Mouse (Mus musculus) naive thymus-derived CD4-positive, alpha-beta T cell, adult 2 months (primary cell): ENCODE data around the gene Nkpd1.

Source experiments
- DNase-seq: peaks from one replicate; pipeline ENCODE4 v3.0.0-alpha.2; 2011; ENCODE audit warnings: low read depth

The Nkpd1 gene

DNA sequence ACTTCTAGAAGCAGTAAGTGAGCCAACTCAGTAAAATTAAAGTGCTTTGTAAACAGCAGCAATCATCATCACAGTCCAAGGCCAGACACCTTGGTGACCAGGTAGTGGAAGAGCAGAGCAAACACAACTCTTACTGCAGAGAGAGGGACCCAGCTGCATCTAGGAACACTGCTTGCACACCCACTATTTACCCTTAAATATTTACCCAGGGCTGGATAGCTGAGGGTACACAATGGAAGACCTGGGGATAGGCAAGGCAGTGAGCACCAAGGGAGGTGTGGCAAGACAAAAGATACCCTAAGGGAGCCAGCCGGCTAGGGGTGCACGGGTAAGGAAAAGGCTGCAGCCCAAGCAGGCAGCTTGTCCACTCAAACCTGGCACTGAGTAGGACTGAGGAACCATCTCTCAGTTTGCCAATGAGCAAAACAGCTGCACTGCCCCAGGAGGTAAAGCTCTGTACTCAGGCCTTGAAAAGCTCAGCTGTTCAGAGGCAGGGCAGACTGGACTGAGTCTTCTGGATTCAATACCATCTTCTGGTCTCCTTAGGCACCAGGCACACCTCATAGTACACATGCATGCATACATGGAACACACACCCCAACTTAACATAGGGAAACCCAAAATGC lies 29.8 kb downstream of the Nkpd1 start:
- DNase-seq, result no peak

DNA sequence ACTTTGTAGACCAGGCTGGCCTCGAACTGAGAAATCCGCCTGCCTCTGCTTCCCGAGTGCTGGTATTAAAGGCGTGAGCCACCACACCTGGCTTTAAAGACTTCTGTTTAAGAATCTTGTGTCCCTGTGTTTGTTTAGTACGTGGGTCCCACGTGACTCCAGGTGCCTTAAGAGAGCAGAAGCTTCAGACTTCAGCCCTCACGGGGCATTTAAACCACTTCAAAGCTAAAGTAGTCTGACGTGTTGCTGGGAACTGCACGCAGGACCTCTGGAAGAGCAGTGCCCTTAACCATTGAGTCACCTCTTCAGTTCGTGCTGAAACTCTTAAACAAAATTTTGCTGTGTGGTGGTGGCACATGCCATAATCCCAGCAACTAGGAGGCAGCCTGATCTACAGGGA lies 31.8 kb downstream of the Nkpd1 start:
- DNase-seq, result no peak

DNA sequence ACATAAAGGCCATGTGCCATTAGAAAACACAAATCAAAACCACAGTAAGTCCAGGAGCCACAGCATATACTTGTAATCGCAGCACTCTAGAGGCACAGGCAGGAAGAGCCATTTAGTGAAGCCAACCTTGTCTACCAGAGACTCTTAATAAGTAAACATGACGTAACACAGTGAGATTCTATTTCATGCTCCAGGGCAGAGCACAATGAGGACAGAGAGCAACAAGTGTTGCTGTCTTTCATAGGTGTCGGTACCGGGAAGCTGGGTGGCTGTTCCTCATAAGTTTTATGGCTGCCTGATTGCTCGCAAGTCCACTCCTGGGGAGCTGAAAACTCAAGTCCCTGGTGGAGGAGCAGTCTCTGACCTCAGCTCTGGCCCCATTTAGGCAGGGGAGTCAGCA lies 34.0 kb downstream of the Nkpd1 start:
- no peak for DNase-seq

DNA sequence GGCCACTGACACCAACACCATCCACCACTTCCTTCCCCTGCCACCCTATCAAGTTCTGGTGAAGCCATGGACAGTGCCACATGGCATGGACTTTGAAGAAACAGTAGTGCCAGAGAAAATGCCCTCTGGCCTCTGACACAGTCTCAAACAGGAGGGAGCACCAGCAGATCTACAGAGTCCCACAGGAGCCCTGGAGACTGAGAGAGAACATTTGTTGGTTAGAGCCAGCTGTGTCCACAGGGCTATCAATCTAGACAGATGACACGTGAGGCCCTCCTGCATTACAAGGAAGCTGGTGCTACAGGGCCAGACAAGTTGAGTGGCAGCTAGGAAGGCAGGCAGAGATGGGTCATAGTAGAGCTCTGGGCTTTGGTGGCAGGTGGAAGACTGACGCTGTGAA lies 34.8 kb downstream of the Nkpd1 start:
- DNase-seq, result no peak

DNA sequence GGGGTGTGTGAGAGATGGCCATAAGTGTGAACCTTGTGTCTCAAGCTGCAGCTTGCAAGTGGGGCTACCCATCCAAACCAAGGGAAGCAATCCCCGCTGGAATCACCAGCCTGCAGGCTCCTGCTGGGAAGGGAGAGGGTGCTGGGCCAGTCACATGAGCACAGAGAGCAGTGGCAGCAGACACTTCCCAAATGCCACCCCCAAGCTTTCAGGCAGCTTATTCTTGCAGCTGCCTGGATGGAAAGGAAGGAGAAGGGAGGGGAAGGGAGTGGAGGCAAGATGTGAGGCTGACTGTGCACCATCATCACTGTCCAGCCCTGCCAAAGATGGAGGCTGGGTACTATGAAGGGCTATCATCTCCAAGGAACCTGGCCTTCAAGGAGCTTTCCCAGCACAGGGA lies 36.5 kb downstream of the Nkpd1 start:
- DNase-seq, result no peak

DNA sequence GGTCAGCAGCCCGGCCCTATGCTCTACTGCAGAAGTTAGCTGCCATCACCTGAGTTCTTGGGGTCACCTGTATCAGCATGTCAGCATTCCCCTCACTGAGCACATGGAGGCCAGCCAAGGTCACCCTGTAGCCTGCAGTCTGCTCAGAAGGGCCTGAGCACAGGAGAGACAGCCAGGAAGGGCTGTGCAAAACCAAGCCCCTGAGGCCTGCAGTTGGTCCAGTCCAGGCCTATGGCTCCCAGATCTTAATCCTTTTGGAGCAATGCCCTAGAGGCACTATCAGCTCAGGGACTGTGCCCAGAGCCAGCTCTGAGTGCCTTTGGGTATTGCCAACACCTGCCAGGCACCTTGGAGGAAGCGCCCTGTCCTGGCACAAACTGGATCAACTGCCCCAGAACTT lies 39.4 kb downstream of the Nkpd1 start:
- DNase-seq, result no peak

DNA sequence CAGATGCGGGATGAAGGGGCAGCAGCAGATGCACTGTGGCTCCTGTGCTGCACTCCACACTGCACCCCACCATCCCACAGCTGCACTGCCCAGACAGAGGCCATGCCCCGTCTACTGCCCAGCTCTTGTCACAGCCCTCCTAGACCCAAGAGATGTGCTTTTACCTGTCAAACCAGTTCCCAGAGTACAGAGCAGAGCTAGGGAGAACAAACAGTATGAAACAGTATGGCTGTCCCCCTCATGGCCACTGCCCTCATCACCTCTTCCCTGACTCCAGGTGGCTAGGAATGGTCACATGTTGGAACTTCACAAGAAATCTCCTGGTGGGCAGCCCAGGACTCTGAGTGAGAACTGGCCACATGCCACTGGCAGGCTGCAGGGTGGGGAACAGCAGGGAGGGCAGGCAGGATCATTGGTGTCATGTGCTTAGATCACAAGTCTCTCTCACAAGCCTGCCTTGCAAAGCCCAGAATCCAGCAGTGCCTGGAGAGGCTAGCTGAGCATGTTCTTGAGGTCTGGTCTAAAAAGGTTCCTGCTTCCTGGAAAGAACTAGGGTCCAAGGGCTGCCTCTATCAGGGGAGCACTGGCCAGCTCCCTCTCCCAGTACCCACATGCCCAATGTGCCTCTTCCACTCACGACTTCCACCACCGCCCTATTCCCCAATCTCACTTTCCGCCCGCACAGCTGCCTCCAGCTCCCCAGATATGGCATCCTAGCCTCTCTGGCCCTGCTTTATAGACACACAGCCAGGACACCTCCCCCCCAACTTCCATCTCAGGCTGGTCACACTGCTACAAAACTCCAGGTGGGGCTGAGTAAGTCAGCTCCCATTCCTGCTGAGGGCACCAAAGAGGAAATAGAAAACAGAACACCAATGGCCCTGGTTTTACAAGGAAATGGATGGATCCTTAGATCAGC lies 40.6 kb downstream of the Nkpd1 start:
- DNase-seq, result no peak

DNA sequence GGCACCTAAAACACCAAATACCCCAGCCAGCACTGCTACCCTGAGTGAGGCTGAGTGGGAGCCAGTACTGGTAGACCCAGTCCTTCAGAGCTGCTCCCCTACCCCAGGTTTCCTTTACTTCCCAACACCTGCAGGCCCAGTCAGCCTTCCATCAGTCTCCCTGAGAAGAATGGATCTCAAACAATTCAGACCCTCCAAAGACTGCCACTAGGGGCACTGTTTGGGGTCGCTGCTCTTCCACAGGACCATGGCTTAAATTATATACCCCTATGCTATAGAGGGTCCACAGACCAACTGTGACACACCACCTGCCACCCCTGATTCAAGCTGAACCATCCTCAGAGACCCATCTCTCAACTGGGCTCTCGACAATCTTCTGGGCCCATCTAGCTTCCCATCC lies 41.3 kb downstream of the Nkpd1 start:
- peak; percentile 62 for DNase-seq

DNA sequence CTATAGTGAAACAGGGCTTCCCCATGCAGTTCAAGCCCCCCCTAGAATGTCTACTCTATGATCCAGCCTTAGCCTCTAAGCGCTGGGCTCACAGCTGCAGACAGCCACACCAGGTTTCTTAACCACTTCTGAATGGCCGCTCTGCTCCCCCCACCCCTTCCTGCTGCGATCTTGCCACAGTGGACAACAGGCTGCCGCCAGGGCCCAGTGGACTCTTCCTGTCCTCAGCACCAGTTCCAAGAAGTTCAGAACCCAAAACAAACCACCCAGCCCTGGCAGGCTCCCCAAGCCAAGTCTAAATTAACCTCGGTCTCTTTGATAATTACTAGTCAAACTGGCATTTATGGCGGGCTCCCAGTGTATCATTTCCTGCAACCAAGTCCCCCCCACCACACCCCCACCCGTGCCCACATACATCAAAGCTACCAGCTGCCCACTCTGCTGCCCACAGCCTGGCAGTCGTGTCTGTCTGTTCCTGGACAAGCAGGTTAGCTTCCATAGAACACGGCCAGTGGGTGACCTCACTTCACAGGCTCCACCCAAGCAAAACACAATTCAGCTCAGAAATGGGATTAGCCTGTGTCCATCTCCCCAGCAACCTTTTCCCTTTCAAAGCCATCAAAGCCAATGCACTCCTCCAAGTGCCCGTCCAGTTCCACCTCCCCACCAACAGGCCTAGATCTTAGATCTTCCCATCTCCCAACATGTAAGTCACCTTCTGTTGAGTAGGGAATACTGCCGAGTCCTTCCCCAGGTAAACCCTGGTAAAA lies 43.0 kb downstream of the Nkpd1 start:
- DNase-seq, result no peak

DNA sequence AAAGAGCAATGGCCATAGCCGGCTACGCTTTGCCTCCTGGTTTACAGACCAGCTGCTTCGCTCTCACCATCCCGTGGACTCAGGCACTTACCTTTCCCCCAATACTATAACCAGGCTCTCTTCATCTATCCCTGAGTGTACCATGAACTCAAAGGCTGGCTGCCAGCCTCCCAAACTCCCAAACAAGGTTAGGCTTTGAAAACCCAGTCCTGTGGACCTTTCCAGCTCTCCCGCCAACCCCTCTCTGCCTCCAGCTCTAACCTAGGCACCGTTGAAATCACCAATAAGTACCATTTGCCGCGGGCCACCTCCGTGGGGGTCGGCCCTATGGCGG lies 43.8 kb downstream of the Nkpd1 start:
- no peak for DNase-seq

DNA sequence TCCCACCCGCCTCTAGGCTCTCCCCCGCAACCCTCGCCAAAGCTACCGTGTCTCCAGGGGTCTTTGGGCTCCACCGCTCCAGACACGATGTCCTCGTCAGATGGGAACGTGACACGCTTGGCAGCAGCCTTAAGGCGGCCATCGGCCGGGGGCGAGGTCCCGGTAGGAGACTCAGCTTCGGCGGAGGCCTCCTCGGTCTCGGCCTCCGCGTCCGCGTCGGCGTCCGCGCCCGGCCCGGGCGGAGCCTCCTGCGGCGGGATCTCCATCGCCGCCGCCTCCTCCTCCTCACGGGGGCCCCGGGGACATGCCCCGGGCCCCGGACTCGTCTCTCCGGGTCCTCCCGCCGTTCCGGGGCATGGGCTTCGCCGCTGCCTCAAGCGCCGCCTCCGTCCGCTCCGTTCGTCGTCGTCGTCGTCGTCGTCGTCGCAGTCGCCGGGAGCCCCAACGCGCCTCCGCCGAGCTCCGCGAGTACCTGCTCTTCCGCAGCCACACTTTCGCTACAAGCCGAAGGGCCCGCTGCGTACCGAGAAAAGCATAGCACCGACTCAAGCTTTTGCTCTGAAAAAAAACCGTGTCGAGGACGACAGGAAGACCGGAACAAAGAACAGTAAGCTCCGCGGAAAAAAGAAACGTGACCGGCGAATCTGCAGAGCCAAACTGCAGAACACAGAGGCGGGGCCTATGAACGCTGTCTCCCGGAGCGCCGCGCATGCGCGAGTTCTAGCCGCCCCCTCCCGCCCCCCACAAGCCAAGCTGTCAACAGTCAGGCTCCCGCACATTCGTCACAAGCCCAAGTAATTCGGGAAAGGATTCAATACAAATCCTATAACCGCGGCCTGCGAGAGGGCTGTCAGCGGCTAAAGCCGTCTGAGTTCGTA lies 44.4 kb downstream of the Nkpd1 start:
- DNase-seq, result peak; percentile 96

DNA sequence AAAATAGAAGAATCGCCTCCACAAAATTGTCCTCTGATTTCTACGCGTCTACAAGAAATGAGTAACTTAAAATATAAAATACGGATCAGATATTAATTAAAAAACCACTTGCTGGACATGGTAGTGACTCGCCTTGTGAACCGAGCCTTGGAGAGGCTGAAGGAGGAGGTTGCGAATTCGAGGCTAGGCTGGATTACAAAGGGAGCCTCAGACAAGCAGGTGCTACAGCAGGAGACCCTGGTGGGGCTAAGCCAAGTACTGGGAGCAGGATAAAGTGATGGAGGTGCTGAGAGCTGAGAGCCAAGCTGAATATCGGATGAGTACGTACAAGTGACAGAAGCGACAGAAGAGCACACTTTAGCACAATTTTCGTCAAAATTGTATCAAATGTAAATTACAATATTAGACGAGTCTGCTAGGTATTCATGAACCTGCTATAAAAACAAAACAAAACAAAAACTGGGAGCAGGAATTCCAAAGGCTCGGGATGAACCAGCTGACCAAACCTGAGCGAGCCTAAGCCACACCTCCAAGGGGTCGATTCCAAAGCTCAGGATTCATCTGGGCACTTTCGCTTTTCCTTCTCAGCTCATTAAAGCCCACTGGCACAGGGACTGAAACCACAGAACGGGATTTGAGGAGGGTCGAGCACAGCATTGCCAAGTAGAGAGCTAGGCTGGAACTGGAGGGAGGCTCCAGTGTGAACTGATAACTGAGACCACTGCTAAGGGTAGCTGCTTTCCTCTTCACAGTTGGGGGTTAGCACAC lies 45.2 kb downstream of the Nkpd1 start, which contains the start of gene Ppp1r37:
TSS of gene Ppp1r37 (minus strand) at position 434 of the 768 bp plus-strand sequence.
- no peak for DNase-seq

DNA sequence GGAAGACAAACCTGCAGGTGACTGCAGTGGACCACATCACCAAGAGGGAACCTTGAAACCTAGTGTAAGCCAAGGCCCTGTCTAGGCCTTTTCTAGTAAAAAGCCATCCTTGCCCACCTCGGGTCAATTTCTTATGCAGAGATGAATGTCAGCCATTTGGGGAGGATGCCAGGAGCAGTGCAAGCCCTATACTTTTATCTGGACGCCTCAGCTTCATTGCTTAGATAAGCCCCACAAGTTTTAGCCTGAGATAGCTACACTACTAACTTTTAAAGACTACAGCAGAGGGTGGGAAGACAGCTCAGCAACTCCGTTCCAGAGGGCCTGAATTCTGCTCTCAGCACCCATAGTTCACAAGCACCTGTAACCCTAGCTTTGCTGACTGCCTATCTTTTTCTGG lies 46.2 kb downstream of the Nkpd1 start:
- DNase-seq, result no peak

DNA sequence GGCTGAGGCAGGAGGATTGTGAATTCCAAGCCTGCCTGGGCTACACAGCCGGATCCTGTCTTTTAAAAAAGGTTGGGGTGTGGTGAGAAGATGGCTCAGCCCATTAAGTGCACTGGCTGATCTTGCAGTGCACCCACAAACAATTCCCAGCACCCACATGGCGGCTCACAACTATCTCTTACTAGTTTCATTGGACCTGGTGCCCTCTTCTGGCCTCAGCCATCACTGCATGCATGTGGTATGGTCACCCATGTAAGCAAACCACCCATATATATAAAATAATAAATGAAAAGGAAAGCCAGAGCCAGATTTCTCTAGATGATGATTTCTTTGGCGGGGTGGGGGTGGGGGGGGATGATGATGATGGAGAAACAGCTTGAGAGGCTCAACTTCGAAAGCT lies 46.8 kb downstream of the Nkpd1 start:
- DNase-seq, result no peak

DNA sequence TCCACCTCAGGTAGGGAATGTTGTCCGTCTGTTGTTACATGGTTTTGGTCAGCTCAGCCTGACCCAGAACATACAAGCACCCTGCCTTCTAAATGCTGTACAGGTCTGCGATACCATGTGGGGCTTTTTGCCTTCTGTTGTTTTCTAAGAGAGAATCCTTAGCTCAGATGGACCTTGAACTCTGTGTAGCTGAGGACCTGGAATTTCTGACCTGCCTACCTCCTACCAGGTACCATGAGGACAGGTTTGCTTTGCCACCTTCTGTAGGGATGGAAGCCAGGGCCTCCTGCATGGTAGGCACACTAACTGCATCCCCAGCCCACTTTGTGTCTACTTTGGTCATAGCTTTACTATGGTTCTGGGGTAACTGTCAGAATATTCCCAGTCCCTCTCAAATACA lies 48.2 kb downstream of the Nkpd1 start:
- no peak for DNase-seq

DNA sequence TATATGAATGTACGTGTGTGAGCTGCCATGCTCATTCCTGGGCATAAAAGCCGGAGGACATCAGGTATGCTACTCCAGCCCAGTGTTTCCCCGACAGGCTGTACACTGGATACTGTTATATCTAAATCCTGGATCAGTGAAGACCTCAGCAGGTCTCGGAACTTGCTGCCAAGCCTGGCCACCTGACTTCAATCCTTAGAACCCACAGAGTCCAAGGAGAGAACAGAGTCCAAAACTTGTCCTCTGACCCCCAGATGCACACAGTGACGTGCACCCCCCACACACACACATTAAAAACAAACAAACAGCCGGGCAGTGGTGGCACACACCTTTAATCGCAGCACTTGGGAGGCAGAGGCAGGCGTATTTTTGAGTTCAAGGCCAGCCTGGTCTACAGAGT lies 49.8 kb downstream of the Nkpd1 start:
- no peak for DNase-seq

DNA sequence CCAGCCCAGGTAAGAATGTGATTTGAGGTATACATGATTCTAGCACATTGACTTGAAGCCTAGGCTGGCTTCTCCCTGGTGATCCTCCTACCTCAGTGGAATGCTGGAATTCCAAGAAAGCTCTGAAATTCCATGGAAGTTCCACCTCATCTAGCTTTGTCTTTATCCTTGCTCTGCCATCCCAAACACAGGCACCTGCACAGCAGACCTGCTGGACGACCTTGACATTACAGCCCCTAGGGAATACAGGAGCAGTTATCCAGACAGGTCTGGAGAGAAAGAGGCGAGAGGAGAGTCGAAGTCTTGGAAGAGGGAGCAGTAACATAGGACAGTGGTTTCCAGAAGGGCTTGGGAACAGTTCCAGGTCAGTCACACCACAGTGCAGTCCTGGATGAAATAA lies 52.0 kb downstream of the Nkpd1 start:
- DNase-seq, result no peak

DNA sequence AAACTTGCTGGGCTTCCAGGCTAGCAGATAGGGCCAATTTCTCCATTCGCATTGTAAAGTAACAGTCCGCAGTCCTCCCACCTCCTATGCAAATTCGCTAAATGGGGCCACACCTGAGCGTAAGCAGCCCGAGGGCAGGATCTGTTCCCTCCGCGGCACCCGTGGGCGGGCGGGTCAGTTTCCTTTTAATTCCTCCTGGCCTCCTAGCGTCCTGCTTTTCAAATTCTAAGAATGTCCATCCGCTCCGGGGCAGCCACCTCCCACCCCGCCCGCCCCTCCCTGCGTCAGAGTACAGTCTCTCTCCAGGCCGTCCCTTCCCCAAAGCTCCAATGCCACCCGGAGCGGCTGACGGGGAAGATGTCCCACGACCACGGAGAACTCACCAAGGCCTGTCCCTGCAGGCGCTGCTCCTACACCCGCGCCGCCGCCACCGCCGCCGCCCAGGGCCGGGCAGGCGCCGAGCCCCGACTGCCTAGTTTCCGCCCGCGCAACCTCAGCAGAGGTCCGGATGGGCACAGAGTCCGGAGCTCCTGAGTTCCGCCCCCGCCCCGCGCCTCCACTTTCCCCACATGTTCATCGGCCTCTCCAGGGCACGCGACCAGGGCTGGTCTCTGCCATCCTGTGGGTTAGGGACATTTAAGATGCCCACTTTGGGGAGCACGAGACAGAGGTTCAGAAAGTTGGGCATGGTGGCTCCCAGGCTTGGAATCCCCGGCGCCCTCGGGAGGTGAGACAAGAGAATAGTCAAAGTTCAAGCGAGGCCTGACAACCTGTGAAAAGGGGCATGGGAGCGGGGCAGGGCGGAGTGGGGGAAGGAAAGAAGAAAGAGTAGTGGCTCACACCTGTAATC lies 55.5 kb downstream of the Nkpd1 start:
- DNase-seq, result peak; percentile 92

DNA sequence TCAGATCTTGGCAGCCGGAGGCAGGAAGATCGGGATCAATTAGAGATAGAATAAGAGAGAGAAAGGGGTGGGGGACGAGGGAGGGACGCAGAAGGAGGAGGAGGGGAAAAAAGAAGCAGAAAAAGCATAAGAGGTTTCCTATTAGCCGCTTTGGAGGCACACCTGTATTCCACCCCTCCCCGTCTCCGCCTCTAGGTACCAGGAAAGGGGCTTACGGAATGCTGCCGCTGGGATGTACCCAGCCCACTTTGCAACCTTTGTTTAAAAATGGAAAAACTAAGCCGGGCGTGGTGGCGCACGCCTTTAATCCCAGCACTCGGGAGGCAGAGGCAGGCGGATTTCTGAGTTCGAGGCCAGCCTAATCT lies 56.1 kb downstream of the Nkpd1 start:
- no peak for DNase-seq
